Mouse (Mus musculus) stomach, embryonic 16.5 days (tissue): Measurements from ENCODE around the gene Rsph4a. TPM values are rescaled to one million over a fixed set of nuclear protein-coding genes. Genes with fewer than 3 reads are reported as not detected.
"Not testable (repeated sequence)": the region's sequence is repeated elsewhere in the genome, so short reads cannot be mapped to it uniquely, and the experiment has no call there.

Experiments
- ATAC-seq: fragments of 200-750 bp; cut with Nextera tagmentation; 2 replicates; pipeline ENCODE4 v1.8.0; 2017; ENCODE audit warnings: moderate number of reproducible peaks, moderate TSS enrichment; ENCODE audit not compliant: insufficient read depth, low FRiP score
- H3K27ac ChIP-seq: fragments of 300-500 bp; sonication (generic); 2 replicates; pipeline ENCODE4 v1.5.1; 2014; ENCODE audit warnings: low read length
- H3K27me3 ChIP-seq: fragments of 300-500 bp; sonication (generic); 2 replicates; pipeline ENCODE4 v1.6.1; 2014; ENCODE audit warnings: low read length, control low read depth, mixed read lengths; ENCODE audit not compliant: control insufficient read depth, insufficient read depth
- H3K36me3 ChIP-seq: fragments of 300-500 bp; sonication (generic); 2 replicates; pipeline ENCODE4 v1.6.1; 2014; ENCODE audit warnings: low read length; ENCODE audit not compliant: control insufficient read depth, insufficient read depth
- H3K4me1 ChIP-seq: fragments of 300-500 bp; sonication (generic); 2 replicates; pipeline ENCODE4 v1.6.1; 2014; ENCODE audit warnings: low read length, control low read depth, mixed read lengths; ENCODE audit not compliant: control insufficient read depth, insufficient read depth
- H3K4me2 ChIP-seq: fragments of 300-500 bp; sonication (generic); 2 replicates; pipeline ENCODE4 v1.6.1; 2014; ENCODE audit warnings: low read depth, low read length, mixed read lengths
- H3K4me3 ChIP-seq: fragments of 300-500 bp; sonication (generic); replicated peaks from 2 replicates; pipeline ENCODE4 v1.5.1; 2014; ENCODE audit warnings: mild to moderate bottlenecking, low read length
- H3K9ac ChIP-seq: fragments of 300-500 bp; sonication (generic); 2 replicates; pipeline ENCODE4 v1.6.1; 2014; ENCODE audit warnings: low read length
- H3K9me3 ChIP-seq: fragments of 300-500 bp; sonication (generic); replicated peaks from 2 replicates; pipeline ENCODE4 v1.6.1; 2016; ENCODE audit warnings: low read length, control low read depth; ENCODE audit not compliant: control insufficient read depth
- WGBS: fragments of 180-500 bp; shearing (Covaris S2); extraction: QIAGEN DNeasy Blood & Tissue Kit; methylation state at CpG from one replicate; pipeline ENCODE4 v1.1.7; 2014; 5-methylcytosine and 5-hydroxymethylcytosine counted together
- polyA plus RNA-seq: library from polyadenylated mRNA; unstranded; fragments of >200 nt; fragmentation: Nextera tagmentation; extraction: Ambion mirVana; gene quantifications from 2 replicates; pipeline ENCODE4 v1.2.1, GENCODE M21; 2015

Rsph4a gene
- 0.08 and 0.14 TPM in 2 replicates for polyA plus RNA-seq

DNA sequence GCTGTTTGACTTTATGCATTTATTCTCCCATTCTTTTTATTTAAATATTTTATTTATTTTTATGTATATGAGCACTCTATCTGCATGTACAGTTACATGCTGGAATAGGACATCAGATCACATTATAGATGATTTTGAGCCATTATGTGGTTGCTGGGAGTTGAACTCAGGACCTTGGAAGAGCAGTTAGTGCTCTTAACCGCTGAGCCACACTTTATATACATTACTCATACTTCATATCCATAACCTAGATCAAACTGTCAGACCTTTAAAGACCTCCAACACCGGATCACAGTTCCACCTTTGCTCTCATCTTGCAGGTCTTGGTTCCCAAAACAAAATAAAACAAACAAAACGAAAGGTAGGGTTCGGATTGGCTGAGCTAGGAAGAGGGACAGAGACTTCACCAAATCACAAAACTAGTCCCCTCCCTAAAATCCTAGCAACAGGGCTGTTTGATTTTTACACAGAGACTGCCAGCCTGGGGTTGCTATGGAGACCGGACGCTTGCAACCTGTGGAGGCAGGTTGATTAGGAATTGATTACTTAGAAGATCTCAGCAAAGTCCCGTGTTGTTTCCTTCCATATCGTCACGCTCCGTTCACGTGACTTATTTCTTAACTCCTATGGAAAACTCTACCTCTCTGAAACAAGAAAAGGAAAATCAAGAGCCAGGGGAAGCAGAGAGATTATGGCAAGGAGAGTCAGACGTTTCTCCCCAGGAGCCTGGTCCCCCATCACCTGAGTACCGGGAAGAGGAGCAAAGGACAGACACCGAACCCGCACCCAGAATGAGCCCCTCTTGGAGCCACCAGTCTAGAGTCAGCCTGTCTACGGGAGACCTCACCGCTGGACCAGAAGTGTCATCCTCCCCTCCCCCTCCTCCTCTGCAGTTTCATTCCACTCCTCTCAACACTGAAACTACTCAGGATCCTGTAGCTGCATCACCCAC is at the start of gene Rsph4a:
Rsph4a (plus strand) TSS at position 582 of the 952 bp plus-strand sequence.
- ATAC-seq = peak; percentile 77; the same call in 1 of the 2 replicates

DNA sequence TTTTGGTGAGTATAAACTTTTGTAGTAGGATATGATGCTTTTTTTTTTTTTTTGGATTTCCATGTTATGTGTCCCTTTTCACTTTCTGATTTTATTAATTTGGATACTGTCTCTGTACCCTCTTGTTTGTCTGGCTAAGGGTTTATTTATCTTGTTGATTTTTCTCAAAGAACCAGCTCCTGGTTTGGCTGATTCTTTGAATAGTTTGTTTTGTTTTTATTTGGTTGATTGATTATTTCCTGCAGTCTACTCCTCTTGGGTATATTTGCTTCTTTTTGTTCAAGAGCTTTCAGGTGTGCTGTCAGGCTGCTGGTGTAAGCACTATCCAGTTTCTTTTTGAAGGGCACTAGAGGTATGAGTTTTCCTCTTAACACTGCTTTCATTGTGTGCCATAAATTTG is 47.5 kb upstream of the Rsph4a start, which contains the start of gene Sult3a1:
Sult3a1 (plus strand) TSS at position 301 of the 400 bp plus-strand sequence.
- Histone ChIP-seq H3K36me3 (no peaks in the 10 kb centered on the region), H3K9me3 (no peaks in the 10 kb centered on the region), H3K4me3 (no peak within 1 kb of the TSS), H3K4me1 (no peaks in the 10 kb centered on the region), H3K27ac (no peak within 1 kb of the TSS), H3K4me2 (no peak within 1 kb of the TSS), H3K27me3 (no peaks in the 10 kb centered on the region), H3K9ac (no peak within 1 kb of the TSS)
- no peak for ATAC-seq

More for the DNA sequence above, at the start of gene Rsph4a:
- Histone ChIP-seq H3K27ac (no peak within 1 kb of the TSS), H3K9ac (peak within 1 kb of the TSS; percentile 33; the same call in 1 of the 2 replicates), H3K4me1 (no peaks in the 10 kb centered on the region; the same call in 1 of the 2 replicates), H3K9me3 (no peaks in the 10 kb centered on the region), H3K36me3 (no peaks in the 10 kb centered on the region), H3K27me3 (no peaks in the 10 kb centered on the region), H3K4me2 (peak within 1 kb of the TSS; percentile 67), H3K4me3 (peak within 1 kb of the TSS; percentile 42)
- WGBS = 5% methylated on average over 17 of the region's 17 CpGs

DNA sequence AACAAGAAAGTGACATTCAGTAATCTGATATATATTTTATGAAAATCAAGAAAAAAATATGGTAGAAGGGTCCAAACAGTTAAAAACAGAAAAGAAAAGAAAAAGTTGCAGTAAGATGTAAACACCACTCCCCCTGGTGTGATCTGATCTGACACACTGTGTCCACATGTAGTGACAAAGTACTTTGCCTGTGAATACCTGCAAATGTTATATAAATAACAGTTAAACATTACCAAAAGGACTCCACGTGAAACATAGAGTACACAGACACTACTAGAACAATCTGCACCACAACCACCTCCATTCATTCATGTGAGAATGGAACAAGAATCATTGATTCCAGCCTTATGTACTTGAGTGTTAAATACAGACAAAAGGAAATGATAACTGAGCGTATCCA is 38.9 kb upstream of the Rsph4a start:
- no peak overlapping the region for H3K27ac ChIP-seq
- no peak overlapping the region for H3K4me3 ChIP-seq
- no peaks in the 10 kb centered on the region for H3K27me3 ChIP-seq
- 50% methylated on average over 2 of the region's 2 CpGs for WGBS
- no peak overlapping the region for H3K4me2 ChIP-seq
- ATAC-seq = no peak
- no peaks in the 10 kb centered on the region for H3K36me3 ChIP-seq
- no peaks in the 10 kb centered on the region for H3K4me1 ChIP-seq
- no peaks in the 10 kb centered on the region for H3K9me3 ChIP-seq
- no peak overlapping the region for H3K9ac ChIP-seq

DNA sequence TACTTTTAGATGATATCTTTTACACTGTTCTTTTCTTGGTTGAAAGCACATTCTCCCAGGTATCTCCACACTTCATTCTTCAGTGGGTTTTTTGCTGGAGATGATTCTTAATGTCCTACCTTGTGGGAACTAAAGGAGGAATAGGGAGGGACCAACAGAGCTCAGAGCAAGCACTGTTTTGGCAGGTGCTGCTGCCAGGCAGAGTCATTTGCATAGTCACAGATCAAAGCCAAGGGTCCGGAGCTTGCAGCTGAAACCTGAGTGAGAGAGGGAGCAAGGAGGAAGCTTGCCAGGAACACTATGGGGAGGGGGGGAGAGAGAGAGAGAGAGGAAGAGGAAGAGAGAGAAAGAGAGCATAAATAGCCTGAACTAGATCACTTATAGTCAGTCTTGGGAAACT is 34.5 kb upstream of the Rsph4a start:
- Histone ChIP-seq H3K9ac (no peak overlapping the region), H3K36me3 (no peaks in the 10 kb centered on the region), H3K9me3 (no peaks in the 10 kb centered on the region), H3K27me3 (no peaks in the 10 kb centered on the region), H3K4me3 (no peak overlapping the region), H3K4me2 (no peak overlapping the region), H3K4me1 (no peaks in the 10 kb centered on the region), H3K27ac (no peak overlapping the region)
- 8% methylated on average over 1 of the region's 1 CpGs for WGBS
- no peak for ATAC-seq

DNA sequence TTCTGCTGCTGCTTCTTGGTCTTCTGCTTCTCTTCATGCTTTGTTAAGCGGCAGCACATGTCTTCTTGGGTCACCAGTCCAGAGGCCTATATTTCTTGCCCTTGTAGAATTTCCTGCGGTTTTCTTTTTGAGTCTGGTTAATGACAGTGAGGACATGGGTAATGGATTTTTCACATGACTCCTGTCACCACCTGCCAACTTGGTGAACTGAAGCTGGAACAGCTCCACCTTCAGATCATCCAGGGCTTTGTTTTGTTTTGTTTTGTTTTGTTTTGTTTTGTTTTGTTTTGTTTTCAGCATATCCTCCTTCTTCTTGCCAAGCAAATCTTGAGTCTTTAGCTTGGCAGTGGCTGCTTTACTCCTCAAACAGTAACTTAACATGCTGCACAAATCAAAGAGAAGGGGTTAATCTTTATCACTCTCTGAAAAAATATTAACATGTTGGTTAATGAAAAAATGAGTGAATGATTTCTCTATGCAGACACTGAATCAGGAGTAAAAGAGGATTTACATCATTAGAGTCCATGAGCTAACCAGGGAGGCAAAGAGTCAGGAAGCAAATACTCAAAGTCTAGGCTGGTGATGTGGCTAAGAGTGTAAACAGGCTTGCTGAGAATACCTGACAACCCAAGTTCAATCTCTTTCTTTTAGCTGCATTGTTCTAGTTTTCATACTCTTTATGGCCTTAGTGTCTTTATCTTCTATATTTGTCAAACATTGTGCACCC is 32.1 kb upstream of the Rsph4a start:
- Histone ChIP-seq H3K4me2 (no peak overlapping the region), H3K27ac (no peak overlapping the region), H3K9me3 (no peaks in the 10 kb centered on the region), H3K4me3 (no peak overlapping the region), H3K27me3 (no peaks in the 10 kb centered on the region), H3K36me3 (no peaks in the 10 kb centered on the region), H3K9ac (no peak overlapping the region), H3K4me1 (no peaks in the 10 kb centered on the region)
- no peak for ATAC-seq
- 89% methylated on average over 2 of the region's 2 CpGs for WGBS

DNA sequence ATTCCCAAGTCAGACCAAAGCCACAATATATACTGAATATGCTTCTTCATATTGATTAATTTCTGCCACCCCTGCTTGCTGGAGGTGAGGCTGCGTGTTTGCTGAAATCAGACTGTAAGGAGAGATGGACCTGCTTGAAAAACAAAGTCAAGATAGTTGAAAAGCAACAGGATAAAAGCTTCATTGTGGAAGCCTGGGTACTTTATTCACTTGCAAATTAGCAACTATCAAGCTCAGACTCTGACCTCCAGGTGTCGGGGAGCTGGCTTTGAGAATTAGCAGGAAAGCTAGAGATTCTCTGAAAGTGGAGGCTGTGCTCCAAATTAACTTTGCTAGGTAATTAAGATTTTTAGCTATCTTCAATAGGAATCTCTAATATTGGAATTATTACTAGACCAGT is 22.5 kb upstream of the Rsph4a start:
- H3K9me3 ChIP-seq, H3K27me3 ChIP-seq, H3K36me3 ChIP-seq, H3K27ac ChIP-seq, H3K4me1 ChIP-seq, H3K9ac ChIP-seq, H3K4me3 ChIP-seq, H3K4me2 ChIP-seq, ATAC-seq: not testable (repeated sequence)
- 86% methylated on average over 2 of the region's 2 CpGs for WGBS

DNA sequence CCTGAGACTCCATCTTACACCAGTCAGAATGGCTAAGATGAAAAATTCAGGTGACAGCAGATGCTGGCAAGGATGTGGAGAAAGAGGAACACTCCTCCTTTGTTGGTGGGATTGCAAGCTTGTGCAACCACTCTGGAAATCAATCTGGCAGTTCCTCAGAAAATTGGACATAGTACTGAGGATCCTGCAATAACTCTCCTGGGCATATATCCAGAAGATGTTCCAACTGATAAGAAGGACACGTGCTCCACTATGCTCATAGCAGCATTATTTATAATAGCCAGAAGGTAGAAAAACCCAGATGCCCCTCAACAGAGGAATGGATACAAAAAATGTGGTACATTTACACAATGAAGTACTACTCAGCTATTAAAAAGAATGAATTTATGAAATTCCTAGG is 3.4 kb upstream of the Rsph4a start:
- H3K36me3 ChIP-seq, H3K9me3 ChIP-seq, H3K4me3 ChIP-seq, H3K9ac ChIP-seq, H3K27me3 ChIP-seq, ATAC-seq, H3K4me2 ChIP-seq, H3K4me1 ChIP-seq, H3K27ac ChIP-seq: not testable (repeated sequence)
- 80% methylated on average over 1 of the region's 1 CpGs for WGBS

DNA sequence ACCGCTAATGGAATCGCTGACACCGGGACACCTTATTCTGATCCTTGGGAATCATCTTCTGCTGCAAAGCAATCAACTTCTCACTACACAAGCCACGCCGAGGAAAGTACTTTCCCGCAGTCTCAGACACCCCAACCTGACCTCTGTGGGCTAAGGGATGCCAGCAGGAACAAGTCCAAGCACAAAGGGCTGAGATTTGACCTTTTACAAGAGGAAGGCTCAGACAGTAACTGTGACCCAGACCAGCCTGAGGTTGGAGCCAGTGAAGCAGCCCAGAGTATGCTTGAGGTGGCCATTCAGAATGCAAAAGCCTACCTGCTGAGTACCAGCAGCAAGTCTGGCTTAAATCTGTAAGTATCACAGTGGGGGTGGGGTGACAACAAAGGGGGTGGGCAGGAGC is 578 bp downstream of the Rsph4a start:
- peak overlapping the region; percentile 42 for H3K4me3 ChIP-seq
- H3K9me3 ChIP-seq = no peaks in the 10 kb centered on the region
- no peaks in the 10 kb centered on the region for H3K36me3 ChIP-seq
- H3K9ac ChIP-seq = no peak overlapping the region; the same call in 1 of the 2 replicates
- no peaks in the 10 kb centered on the region; the same call in 1 of the 2 replicates for H3K4me1 ChIP-seq
- H3K27ac ChIP-seq = no peak overlapping the region
- no peak for ATAC-seq
- peak overlapping the region; percentile 67 for H3K4me2 ChIP-seq
- no peaks in the 10 kb centered on the region for H3K27me3 ChIP-seq
- WGBS = 4% methylated on average over 6 of the region's 6 CpGs

DNA sequence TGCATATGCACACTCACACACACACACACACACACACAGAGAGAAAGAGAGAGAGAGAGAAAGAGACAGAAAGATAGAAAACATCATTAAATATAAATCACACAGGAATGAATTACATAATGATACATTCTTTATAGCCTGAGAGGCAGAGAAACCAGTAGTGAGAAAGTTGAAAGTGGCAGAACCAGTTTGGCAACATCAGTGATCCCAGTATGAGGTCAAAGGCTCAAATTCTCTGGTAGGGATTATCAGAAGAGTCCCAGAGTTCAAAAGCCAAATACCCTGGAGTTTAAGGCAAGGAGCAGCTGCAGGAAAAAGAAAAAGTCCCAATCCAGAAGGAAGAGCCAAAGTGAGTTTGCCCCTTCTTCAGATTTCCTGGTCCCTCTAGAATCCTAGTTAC is 35.8 kb downstream of the Rsph4a start:
- Histone ChIP-seq H3K27ac (no peak overlapping the region), H3K4me1 (no peaks in the 10 kb centered on the region), H3K36me3 (peaks cover 30% of the 10 kb centered on the region), H3K27me3 (no peaks in the 10 kb centered on the region), H3K9ac (no peak overlapping the region), H3K4me2 (no peak overlapping the region), H3K9me3 (no peaks in the 10 kb centered on the region), H3K4me3 (no peak overlapping the region)
- no peak for ATAC-seq
